Mouse (Mus musculus) lung, embryonic 14.5 days (tissue): Measurements from ENCODE around the gene Clec4b2. TPM values are rescaled to one million over a fixed set of nuclear protein-coding genes. Genes with fewer than 3 reads are reported as not detected.
"Not testable (repeated sequence)": the region's sequence is repeated elsewhere in the genome, so short reads cannot be mapped to it uniquely, and the experiment has no call there.

Source experiments
- ATAC-seq: fragments of 200-750 bp; cut with Nextera tagmentation; 2 replicates; pipeline ENCODE4 v1.8.0; 2017; ENCODE audit warnings: mild to moderate bottlenecking, moderate TSS enrichment, moderate library complexity; ENCODE audit not compliant: insufficient read depth
- DNase-seq: peaks from one replicate; pipeline ENCODE4 v3.0.0-alpha.2; 2015
- H3K27ac ChIP-seq: fragments of 300-500 bp; sonication (generic); 2 replicates; pipeline ENCODE4 v1.5.1; 2014; ENCODE audit warnings: low read depth, mild to moderate bottlenecking, moderate library complexity
- H3K27me3 ChIP-seq: fragments of 300-500 bp; sonication (generic); 2 replicates; pipeline ENCODE4 v1.6.1; 2014; ENCODE audit warnings: low read length, control low read depth; ENCODE audit not compliant: insufficient read depth
- H3K36me3 ChIP-seq: fragments of 300-500 bp; sonication (generic); 2 replicates; pipeline ENCODE4 v1.6.1; 2014; ENCODE audit warnings: control low read depth; ENCODE audit not compliant: insufficient read depth
- H3K4me1 ChIP-seq: fragments of 300-500 bp; sonication (generic); 2 replicates; pipeline ENCODE4 v1.6.1; 2014; ENCODE audit warnings: antibody characterized with exemption, control low read depth; ENCODE audit not compliant: insufficient read depth
- H3K4me2 ChIP-seq: fragments of 300-500 bp; sonication (generic); 2 replicates; pipeline ENCODE4 v1.6.1; 2014; ENCODE audit warnings: mild to moderate bottlenecking
- H3K4me3 ChIP-seq: fragments of 300-500 bp; sonication (generic); 2 replicates; pipeline ENCODE4 v1.5.1; 2014; ENCODE audit warnings: low read depth, low read length
- H3K9ac ChIP-seq: fragments of 300-500 bp; sonication (generic); 2 replicates; pipeline ENCODE4 v1.6.1; 2014
- H3K9me3 ChIP-seq: fragments of 300-500 bp; sonication (generic); 2 replicates; pipeline ENCODE4 v1.6.1; 2016; ENCODE audit warnings: low read depth, low read length, control low read depth
- CTCF ChIP-seq: IDR thresholded peaks from 2 replicates; pipeline ENCODE4 v1.5.1; 2016; ENCODE audit warnings: antibody characterized with exemption, low read depth
- WGBS: fragments of 180-500 bp; shearing (Covaris S2); extraction: QIAGEN DNeasy Blood & Tissue Kit; methylation state at CpG from one replicate; pipeline ENCODE4 v1.1.7; 2014; 5-methylcytosine and 5-hydroxymethylcytosine counted together
- polyA plus RNA-seq: library from polyadenylated mRNA; unstranded; fragments of >200 nt; fragmentation: Nextera tagmentation; extraction: Ambion mirVana; gene quantifications from 2 replicates; pipeline ENCODE4 v1.2.1, GENCODE M21; 2014

Clec4b2 gene
- polyA plus RNA-seq, 1 experiment from 2014 or later: not detected

DNA sequence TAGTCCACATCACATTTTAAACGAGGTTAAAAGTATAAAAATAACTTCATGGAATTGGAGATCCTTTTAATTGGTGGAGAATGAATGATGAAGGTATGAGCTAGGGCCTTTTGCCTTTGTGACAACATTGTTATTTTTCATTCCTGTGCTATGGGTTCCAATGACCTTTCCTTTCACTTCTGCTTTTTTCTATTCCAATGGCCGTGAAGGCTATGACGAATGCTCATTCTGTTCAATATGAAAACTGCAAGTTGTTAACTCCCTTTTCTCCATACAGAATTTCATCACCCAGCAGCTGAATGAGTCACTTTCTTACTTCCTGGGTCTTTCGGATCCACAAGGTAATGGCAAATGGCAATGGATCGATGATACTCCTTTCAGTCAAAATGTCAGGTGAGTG is 71.5 kb downstream of the Clec4b2 start:
- Histone ChIP-seq H3K27ac (no peak overlapping the region), H3K36me3 (no peaks in the 10 kb centered on the region), H3K9ac (no peak overlapping the region), H3K27me3 (no peaks in the 10 kb centered on the region), H3K4me2 (no peak overlapping the region), H3K4me3 (no peak overlapping the region), H3K4me1 (no peaks in the 10 kb centered on the region), H3K9me3 (no peaks in the 10 kb centered on the region)
- ATAC-seq: no peak
- TF ChIP-seq CTCF: no peak
- 84% methylated on average over 5 of the region's 5 CpGs for WGBS
- no peak for DNase-seq

DNA sequence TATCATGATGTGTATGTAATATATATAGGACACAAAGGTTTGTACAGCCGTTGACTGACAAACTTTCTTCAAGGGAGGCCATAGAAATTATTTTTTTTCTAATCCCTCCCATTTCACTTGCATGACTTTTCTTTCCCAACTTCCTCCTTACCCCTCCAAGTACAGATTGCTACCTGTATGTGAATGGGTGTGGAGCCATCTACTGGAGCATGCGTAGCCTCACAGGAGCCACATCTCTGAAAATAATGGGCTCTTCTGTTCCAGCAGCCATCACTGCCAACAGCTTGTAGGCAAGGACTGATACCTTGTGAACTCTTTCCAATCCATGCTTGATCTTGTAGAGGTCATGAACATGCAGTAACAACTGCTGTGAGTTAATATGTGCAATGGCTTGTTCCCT is 76.2 kb downstream of the Clec4b2 start:
- not testable (repeated sequence) for H3K4me3 ChIP-seq, H3K36me3 ChIP-seq, H3K4me1 ChIP-seq, H3K9me3 ChIP-seq, H3K9ac ChIP-seq, H3K4me2 ChIP-seq, ATAC-seq, DNase-seq, H3K27me3 ChIP-seq, H3K27ac ChIP-seq
- WGBS: 73% methylated on average over 2 of the region's 2 CpGs

DNA sequence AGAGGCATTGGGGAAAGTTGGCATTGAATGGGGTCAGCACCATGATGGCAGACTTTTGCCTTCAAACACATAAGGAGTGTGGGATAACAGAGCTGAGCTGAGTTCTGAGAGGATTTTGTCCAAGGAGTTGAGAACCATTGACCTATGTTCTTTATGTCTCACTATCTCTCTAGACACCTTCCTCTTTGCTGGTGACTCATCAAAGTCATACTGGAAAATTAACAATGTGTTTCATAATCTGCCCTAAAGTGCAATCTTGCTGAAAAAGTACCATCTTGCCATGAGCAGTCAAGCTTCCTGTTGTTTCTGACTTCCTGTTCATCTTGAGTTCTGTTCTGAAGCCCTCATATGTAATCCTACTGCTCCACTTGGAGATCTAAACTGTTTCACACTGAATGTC is 80.0 kb downstream of the Clec4b2 start:
- Histone ChIP-seq H3K4me3 (no peak overlapping the region), H3K4me1 (no peaks in the 10 kb centered on the region), H3K36me3 (no peaks in the 10 kb centered on the region), H3K4me2 (no peak overlapping the region), H3K9me3 (no peaks in the 10 kb centered on the region), H3K9ac (no peak overlapping the region), H3K27ac (no peak overlapping the region), H3K27me3 (no peaks in the 10 kb centered on the region)
- no peak for DNase-seq
- no peak for TF ChIP-seq CTCF
- no peak for ATAC-seq

Other genes with a start within 250 kb of the Clec4b2 start
- 2.3 and 3.4 TPM in 2 replicates for gene Clec4a3, start 220.4 kb upstream of the Clec4b2 start, polyA plus RNA-seq
- gene Clec4a4, start 182.5 kb upstream of the Clec4b2 start, polyA plus RNA-seq: not detected in 2 replicates
- gene Clec4b1, start 122.9 kb upstream of the Clec4b2 start, polyA plus RNA-seq: not detected in 2 replicates
- gene Clec4a2, start 66.5 kb upstream of the Clec4b2 start, polyA plus RNA-seq: 3.1 and 4.1 TPM in 2 replicates
- 2.7 and 2.9 TPM in 2 replicates for gene Clec4n, start 57.0 kb downstream of the Clec4b2 start, polyA plus RNA-seq
- 0.21 TPM in 1 of 2 replicates, not detected in the other for gene Clec4d, start 89.2 kb downstream of the Clec4b2 start, polyA plus RNA-seq
- not detected in 2 replicates for gene Clec4e, start 117.0 kb downstream of the Clec4b2 start, polyA plus RNA-seq
- not detected in 2 replicates for gene Vmn2r19, start 135.4 kb downstream of the Clec4b2 start, polyA plus RNA-seq
- gene Vmn2r20, start 245.2 kb downstream of the Clec4b2 start, polyA plus RNA-seq: not detected in 2 replicates